Mouse (Mus musculus): ENCODE results near the gene Gm9945. TPM values are rescaled to one million over a fixed set of nuclear protein-coding genes. Genes with fewer than 3 reads are reported as not detected.

The Gm9945 gene
- polyA plus RNA-seq, 1 experiment from 2014 or later, result not detected

- 81% methylated on average over 5 of the region's 5 CpGs for WGBS
- Histone ChIP-seq H3K9ac (no peak overlapping the region), H3K27me3 (no peaks in the 10 kb centered on the region), H3K27ac (no peak overlapping the region), H3K36me3 (no peaks in the 10 kb centered on the region), H3K4me2 (no peak overlapping the region), H3K4me3 (replicated peaks) (no peak overlapping the region), H3K9me3 (replicated peaks) (no peaks in the 10 kb centered on the region), H3K4me1 (peaks cover 8% of the 10 kb centered on the region)
- no peak for ATAC-seq (replicated peaks; ENCODE audit: low FRiP score)
Measured at GRCm38 (mm10) chr11:53503738-53504137, 23.8 kb downstream of the Gm9945 start.

GRCm38 (mm10) chr11:53504376-53504775 is 24.4 kb downstream of the Gm9945 start:
- Histone ChIP-seq H3K27ac (no peak overlapping the region), H3K36me3 (no peaks in the 10 kb centered on the region), H3K4me3 (replicated peaks) (no peak overlapping the region), H3K9me3 (replicated peaks) (no peaks in the 10 kb centered on the region), H3K9ac (no peak overlapping the region), H3K4me1 (peaks cover 8% of the 10 kb centered on the region), H3K27me3 (no peaks in the 10 kb centered on the region), H3K4me2 (no peak overlapping the region)
- no peak for ATAC-seq (replicated peaks; ENCODE audit: low FRiP score)
- WGBS, result 88% methylated on average over 8 of the region's 8 CpGs

GRCm38 (mm10) chr11:53505026-53505663 is 25.2 kb downstream of the Gm9945 start:
- 78% methylated on average over 5 of the region's 5 CpGs for WGBS
- H3K4me2 ChIP-seq, result no peak overlapping the region
- no peaks in the 10 kb centered on the region for H3K36me3 ChIP-seq
- no peak overlapping the region for H3K27ac ChIP-seq
- no peak overlapping the region for H3K9ac ChIP-seq
- no peak for ATAC-seq (replicated peaks; ENCODE audit: low FRiP score)
- no peaks in the 10 kb centered on the region for H3K9me3 ChIP-seq (replicated peaks)
- no peaks in the 10 kb centered on the region for H3K27me3 ChIP-seq
- no peak overlapping the region for H3K4me3 ChIP-seq (replicated peaks)
- peaks cover 8% of the 10 kb centered on the region for H3K4me1 ChIP-seq

- Histone ChIP-seq H3K27me3 (no peaks in the 10 kb centered on the region), H3K4me1 (no peaks in the 10 kb centered on the region), H3K4me2 (no peak overlapping the region), H3K4me3 (replicated peaks) (no peak overlapping the region), H3K36me3 (no peaks in the 10 kb centered on the region), H3K9me3 (replicated peaks) (no peaks in the 10 kb centered on the region), H3K9ac (no peak overlapping the region), H3K27ac (no peak overlapping the region)
- WGBS, result 92% methylated on average over 9 of the region's 9 CpGs
- no peak for ATAC-seq (replicated peaks; ENCODE audit: low FRiP score)
Measured at GRCm38 (mm10) chr11:53507098-53507805, 27.3 kb downstream of the Gm9945 start.

GRCm38 (mm10) chr11:53508152-53508551 is 28.2 kb downstream of the Gm9945 start:
- H3K4me2 ChIP-seq, result no peak overlapping the region
- no peak overlapping the region for H3K9ac ChIP-seq
- ATAC-seq (replicated peaks; ENCODE audit: low FRiP score), result no peak
- no peaks in the 10 kb centered on the region for H3K27me3 ChIP-seq
- no peaks in the 10 kb centered on the region for H3K4me1 ChIP-seq
- no peaks in the 10 kb centered on the region for H3K36me3 ChIP-seq
- H3K27ac ChIP-seq, result no peak overlapping the region
- WGBS, result 69% methylated on average over 7 of the region's 7 CpGs
- H3K4me3 ChIP-seq (replicated peaks), result no peak overlapping the region
- no peaks in the 10 kb centered on the region for H3K9me3 ChIP-seq (replicated peaks)

GRCm38 (mm10) chr11:53508591-53508990 is 28.6 kb downstream of the Gm9945 start:
- no peak for ATAC-seq (replicated peaks; ENCODE audit: low FRiP score)
- Histone ChIP-seq H3K4me3 (replicated peaks) (no peak overlapping the region), H3K27ac (no peak overlapping the region), H3K36me3 (no peaks in the 10 kb centered on the region), H3K9me3 (replicated peaks) (no peaks in the 10 kb centered on the region), H3K27me3 (no peaks in the 10 kb centered on the region), H3K4me2 (no peak overlapping the region), H3K9ac (no peak overlapping the region), H3K4me1 (no peaks in the 10 kb centered on the region)
- WGBS, result 59% methylated on average over 3 of the region's 3 CpGs

- no peaks in the 10 kb centered on the region for H3K4me1 ChIP-seq
- no peak for ATAC-seq (replicated peaks; ENCODE audit: low FRiP score)
- no peak overlapping the region for H3K4me2 ChIP-seq
- 38% methylated on average over 5 of the region's 5 CpGs for WGBS
- H3K27ac ChIP-seq, result no peak overlapping the region
- no peak overlapping the region for H3K9ac ChIP-seq
- no peaks in the 10 kb centered on the region for H3K9me3 ChIP-seq (replicated peaks)
- H3K4me3 ChIP-seq (replicated peaks), result no peak overlapping the region
- H3K27me3 ChIP-seq, result no peaks in the 10 kb centered on the region
- no peaks in the 10 kb centered on the region for H3K36me3 ChIP-seq
Measured at GRCm38 (mm10) chr11:53510351-53510750, 30.4 kb downstream of the Gm9945 start.

- Histone ChIP-seq H3K4me3 (replicated peaks) (no peak overlapping the region), H3K4me2 (no peak overlapping the region), H3K27me3 (peaks cover 6% of the 10 kb centered on the region), H3K9me3 (replicated peaks) (no peaks in the 10 kb centered on the region), H3K27ac (no peak overlapping the region), H3K9ac (no peak overlapping the region), H3K36me3 (no peaks in the 10 kb centered on the region), H3K4me1 (peaks cover 25% of the 10 kb centered on the region)
- ATAC-seq (replicated peaks; ENCODE audit: low FRiP score), result no peak
- 38% methylated on average over 8 of the region's 8 CpGs for WGBS
Measured at GRCm38 (mm10) chr11:53516775-53517627, 37.0 kb downstream of the Gm9945 start.

- H3K4me2 ChIP-seq, result no peak overlapping the region
- peaks cover 6% of the 10 kb centered on the region for H3K27me3 ChIP-seq
- 48% methylated on average over 5 of the region's 5 CpGs for WGBS
- no peak for ATAC-seq (replicated peaks; ENCODE audit: low FRiP score)
- H3K9me3 ChIP-seq (replicated peaks), result no peaks in the 10 kb centered on the region
- peaks cover 40% of the 10 kb centered on the region for H3K4me1 ChIP-seq
- H3K9ac ChIP-seq, result no peak overlapping the region
- H3K4me3 ChIP-seq (replicated peaks), result peak overlapping the region; percentile 86
- H3K36me3 ChIP-seq, result no peaks in the 10 kb centered on the region
- H3K27ac ChIP-seq, result peak overlapping the region; percentile 85; the same call in 1 of the 2 replicates
Measured at GRCm38 (mm10) chr11:53518759-53519158, 38.8 kb downstream of the Gm9945 start.

GRCm38 (mm10) chr11:53519207-53520121 is 39.5 kb downstream of the Gm9945 start, which contains the start of gene Sept8:
TSS of gene Sept8 (plus strand) at chr11:53519257.
- H3K9ac ChIP-seq, result peak within 1 kb of the TSS; percentile 82
- no peaks in the 10 kb centered on the region for H3K9me3 ChIP-seq (replicated peaks)
- peaks cover 44% of the 10 kb centered on the region for H3K4me1 ChIP-seq
- WGBS, result 5% methylated on average over 73 of the region's 79 CpGs
- H3K4me3 ChIP-seq (replicated peaks), result peak within 1 kb of the TSS; percentile 86
- peak within 1 kb of the TSS; percentile 83 for H3K4me2 ChIP-seq
- peak within 1 kb of the TSS; percentile 85 for H3K27ac ChIP-seq
- H3K27me3 ChIP-seq, result peaks cover 6% of the 10 kb centered on the region
- peak; percentile 82 for ATAC-seq (replicated peaks; ENCODE audit: low FRiP score)
- no peaks in the 10 kb centered on the region for H3K36me3 ChIP-seq

Measured in kidney, embryonic 15.5 days (tissue).